Mouse (Mus musculus): ENCODE results near the gene Ddx58. TPM values are rescaled to one million over a fixed set of nuclear protein-coding genes. Genes with fewer than 3 reads are reported as not detected.

The Ddx58 gene
- total RNA-seq, 2 experiments from 2014 or later = 3.3 to 4.0 TPM

DNA sequence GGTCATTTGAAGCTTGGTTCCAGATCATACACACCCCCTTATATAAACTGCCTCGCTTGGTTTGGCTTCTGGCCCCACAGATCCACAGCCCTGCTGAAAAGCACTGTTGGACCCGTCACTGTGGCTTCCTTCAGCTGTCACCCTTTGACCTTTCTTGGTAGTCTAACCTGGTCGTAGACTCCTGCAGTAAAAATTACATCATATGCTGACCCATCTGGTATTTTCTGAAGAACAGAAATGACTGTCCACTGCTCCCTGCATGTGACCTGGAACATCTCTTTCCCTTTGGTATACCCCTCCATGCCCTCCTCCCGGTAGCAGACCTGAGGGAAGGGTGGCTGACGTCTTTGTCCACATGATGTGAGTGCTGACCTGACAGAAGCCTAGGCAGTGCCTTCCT lies 55.2 kb downstream of the Ddx58 start:
- intact Hi-C loops (cut with DNase I) = no loop called here
- no peak for DNase-seq

- no peak for DNase-seq
- intact Hi-C loops (cut with DNase I) = no loop called here
Observed at GRCm38 (mm10) chr4:40183781-40184180, 55.8 kb downstream of the Ddx58 start.

DNA sequence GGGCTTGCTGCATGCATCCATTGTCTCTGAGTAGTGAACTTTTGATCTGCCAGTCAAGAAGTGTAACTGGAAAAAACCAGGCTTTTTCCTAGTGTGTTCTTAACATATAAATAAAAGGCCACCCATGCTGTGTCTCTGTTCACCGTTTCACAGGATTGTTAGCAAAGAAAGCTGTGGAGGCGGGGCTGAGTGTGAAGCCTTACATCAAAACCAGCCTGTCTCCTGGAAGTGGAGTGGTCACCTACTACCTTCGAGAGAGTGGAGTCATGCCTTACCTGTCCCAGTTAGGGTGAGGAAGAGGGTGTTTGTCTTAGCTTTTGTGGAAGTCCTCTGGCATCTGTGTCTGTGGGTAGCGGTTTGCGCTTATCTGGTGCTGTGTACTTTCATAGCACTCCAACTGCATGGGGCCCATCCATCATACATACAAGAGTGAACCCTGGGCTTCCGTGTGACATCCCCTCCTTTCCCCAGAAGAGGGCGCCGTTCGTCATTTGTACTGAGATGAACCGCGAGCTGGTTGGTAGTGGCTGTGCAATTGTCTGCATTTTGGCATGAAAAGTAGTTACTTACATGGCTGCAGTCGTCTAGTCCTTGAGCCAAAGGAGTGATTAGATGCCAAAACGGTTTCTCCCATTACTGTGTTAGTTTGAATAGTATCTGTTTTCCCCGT lies 56.8 kb downstream of the Ddx58 start:
- intact Hi-C loops (cut with DNase I) = no loop called here
- peak; percentile 66 for DNase-seq

DNA sequence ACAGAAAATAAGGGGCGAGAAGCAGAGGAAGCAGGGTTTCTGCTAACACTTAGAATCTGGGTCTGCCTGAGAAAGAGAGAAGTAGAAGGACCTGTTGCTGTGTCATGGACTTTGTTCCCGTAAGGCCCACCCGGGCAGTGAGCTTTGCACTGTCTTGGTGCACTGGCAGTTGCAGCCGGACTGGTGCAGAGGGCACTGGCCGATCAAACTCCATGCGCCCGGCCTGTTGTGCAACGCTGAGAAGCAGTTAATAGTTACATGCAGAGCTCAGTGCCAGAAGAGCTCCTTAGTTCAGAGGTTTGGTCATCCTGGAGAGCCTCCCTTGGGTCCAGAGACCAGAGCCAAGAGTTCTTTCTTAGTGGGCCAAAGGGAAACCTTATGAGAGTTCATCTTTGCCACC lies 57.9 kb downstream of the Ddx58 start:
- DNase-seq = no peak
- intact Hi-C loops (cut with DNase I) = no loop called here

DNA sequence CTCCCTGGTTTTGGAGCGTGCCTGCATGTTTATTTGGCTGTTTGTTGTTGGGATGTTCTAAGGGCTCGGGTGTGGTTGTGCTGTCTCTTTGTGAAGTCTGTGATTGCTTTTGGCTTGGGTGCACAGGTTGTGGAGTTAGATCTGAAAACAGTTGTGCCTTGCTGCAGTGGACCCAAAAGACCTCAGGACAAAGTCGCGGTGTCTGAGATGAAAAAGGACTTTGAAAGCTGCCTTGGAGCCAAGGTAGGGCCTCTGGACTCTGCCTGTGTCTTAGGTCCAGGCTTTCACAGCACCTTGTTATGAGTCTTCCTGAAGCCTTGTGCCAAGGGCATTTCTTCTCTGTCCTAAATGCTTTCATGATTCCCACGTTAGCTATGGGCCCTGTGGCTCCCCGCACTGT lies 59.6 kb downstream of the Ddx58 start:
- intact Hi-C loops (cut with DNase I) = no loop called here
- DNase-seq = no peak

DNA sequence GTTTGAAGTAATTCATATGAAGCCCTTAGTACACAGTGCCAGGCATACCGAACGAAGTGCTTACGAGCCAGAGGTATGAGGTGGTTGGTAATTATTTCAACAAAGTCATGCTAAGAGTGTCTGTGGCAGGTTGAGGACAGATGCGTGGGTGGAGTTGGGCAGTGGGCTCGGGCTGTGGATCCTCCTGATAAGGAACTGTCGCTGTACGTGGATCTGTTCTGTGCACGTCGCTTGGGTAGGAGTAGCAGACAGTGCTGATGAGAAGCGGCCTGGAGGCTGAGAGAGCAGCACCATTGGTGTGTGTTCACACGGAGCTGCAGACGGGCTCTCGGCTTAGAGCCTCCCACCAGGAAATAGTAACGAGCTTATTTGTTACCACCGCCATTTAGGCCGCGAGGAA lies 61.0 kb downstream of the Ddx58 start:
- intact Hi-C loops (cut with DNase I) = no loop called here
- no peak for DNase-seq

- no peak for DNase-seq
- intact Hi-C loops (cut with DNase I) = no loop called here
Observed at GRCm38 (mm10) chr4:40174321-40174720, 65.3 kb downstream of the Ddx58 start.

- intact Hi-C loops (cut with DNase I) = no loop called here
- no peak for DNase-seq
Observed at GRCm38 (mm10) chr4:40172336-40172735, 67.3 kb downstream of the Ddx58 start.

DNA sequence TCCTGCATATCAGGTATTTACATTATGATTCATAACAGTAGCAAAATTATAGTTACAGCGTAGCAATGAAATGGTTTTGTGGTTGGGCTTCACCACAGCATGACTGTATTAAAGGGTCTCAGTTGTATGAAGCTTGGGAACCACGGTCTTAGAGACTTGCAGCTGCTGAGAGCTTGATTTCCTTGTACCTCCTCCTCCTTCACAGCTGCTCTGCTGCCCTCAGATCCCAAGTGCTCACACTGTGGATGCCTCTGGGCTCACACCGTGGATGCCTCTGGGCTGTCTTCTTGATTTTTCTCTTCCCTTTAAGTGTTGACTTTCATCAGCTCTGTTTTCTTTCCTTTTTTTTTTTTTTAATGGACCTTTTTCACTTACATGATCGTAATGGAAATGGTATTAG lies 68.2 kb downstream of the Ddx58 start:
- intact Hi-C loops (cut with DNase I) = no loop called here
- DNase-seq = no peak

DNA sequence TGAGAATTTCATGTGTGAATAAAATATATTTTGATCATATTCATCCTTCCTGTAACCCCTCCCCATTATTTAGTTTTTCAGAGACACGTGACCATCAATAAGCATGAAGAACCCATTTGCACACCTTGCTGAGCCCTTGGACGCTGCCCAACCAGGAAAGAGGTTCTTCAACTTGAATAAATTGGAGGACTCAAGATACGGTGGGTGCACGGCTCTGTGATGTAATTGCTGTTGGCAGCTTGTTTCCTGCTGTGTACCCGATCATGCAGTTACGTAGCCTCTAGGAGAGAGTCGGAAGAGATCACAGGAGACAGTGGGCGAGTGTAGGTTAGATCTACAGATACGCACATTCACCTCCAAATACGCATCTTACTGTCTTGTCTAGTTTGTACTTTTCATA lies 76.0 kb downstream of the Ddx58 start:
- intact Hi-C loops (cut with DNase I) = no loop called here
- DNase-seq = peak; percentile 42

- intact Hi-C loops (cut with DNase I) = no loop called here
- no peak for DNase-seq
Observed at GRCm38 (mm10) chr4:40160591-40161434, 78.8 kb downstream of the Ddx58 start.

DNA sequence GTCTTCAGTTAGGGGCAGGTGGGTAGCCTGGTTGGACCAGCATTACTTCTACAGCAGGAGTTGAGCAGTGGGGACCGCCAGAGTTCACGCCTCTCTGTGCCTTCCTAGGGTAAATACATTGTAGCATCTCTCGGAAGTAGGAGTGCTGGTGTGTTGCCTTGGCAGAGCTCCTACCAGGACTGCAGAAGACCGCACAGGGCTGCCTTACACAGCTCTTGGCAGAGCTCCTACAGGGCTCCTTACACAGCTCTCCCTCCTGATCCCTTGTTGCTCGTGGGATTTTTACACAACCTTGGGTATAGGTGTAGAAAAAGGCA lies 81.4 kb downstream of the Ddx58 start:
- DNase-seq = no peak
- intact Hi-C loops (cut with DNase I) = no loop called here

DNA sequence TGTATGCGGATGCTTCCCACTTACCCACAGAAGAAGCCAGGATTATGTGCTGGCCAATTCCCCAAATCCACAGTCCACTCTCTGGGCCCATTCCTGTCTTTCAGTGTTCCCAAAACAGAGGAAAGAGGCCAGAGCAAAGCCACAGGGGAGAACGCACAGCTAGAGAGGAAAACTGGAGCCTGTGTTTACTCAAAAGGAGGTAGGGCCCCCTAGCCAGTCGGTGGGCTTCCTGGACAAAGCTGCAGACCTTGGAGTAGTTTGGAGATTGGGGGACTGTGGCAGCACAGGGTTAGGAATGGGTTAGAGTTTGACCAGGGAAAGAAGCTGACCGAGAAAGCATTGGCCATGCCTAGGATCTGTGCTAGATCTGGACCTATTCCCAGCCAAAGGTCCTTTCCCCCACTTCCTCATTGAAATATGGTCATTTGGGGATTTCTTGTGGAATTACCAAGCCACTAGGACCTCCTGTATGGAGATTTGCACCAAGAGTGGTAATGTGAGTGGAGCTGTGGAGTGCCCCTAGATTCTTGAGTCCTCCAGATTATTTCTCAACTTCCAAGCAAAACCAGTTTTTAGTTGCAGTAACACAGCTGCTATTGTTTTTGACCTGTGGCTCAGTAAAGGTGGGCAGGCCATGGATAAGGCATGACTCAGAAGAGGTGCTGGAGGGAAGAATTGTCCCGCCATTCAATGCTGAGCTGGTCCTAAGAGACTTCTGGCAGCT lies 82.0 kb downstream of the Ddx58 start:
- intact Hi-C loops (cut with DNase I) = no loop called here
- no peak for DNase-seq

GRCm38 (mm10) chr4:40156582-40157499 lies 82.8 kb downstream of the Ddx58 start:
- intact Hi-C loops (cut with DNase I) = no loop called here
- DNase-seq = no peak

- no peak for DNase-seq
- intact Hi-C loops (cut with DNase I) = no loop called here
Observed at GRCm38 (mm10) chr4:40156153-40156552, 83.5 kb downstream of the Ddx58 start.

GRCm38 (mm10) chr4:40155467-40155999 lies 84.1 kb downstream of the Ddx58 start:
- DNase-seq = no peak
- intact Hi-C loops (cut with DNase I) = no loop called here

- intact Hi-C loops (cut with DNase I) = no loop called here
- DNase-seq = no peak
Observed at GRCm38 (mm10) chr4:40154751-40155150, 84.9 kb downstream of the Ddx58 start.

All from left cerebral cortex, postnatal 4 days (tissue).